Mouse (Mus musculus) stomach, embryonic 16.5 days (tissue): Measurements from ENCODE around the gene Camkmt. TPM values are rescaled to one million over a fixed set of nuclear protein-coding genes. Genes with fewer than 3 reads are reported as not detected.

ENCODE experiments used
- ATAC-seq: fragments of 200-750 bp; cut with Nextera tagmentation; 2 replicates; pipeline ENCODE4 v1.8.0; 2017; ENCODE audit warnings: moderate number of reproducible peaks, moderate TSS enrichment; ENCODE audit not compliant: insufficient read depth, low FRiP score
- H3K27ac ChIP-seq: fragments of 300-500 bp; sonication (generic); 2 replicates; pipeline ENCODE4 v1.5.1; 2014; ENCODE audit warnings: low read length
- H3K27me3 ChIP-seq: fragments of 300-500 bp; sonication (generic); 2 replicates; pipeline ENCODE4 v1.6.1; 2014; ENCODE audit warnings: low read length, control low read depth, mixed read lengths; ENCODE audit not compliant: control insufficient read depth, insufficient read depth
- H3K36me3 ChIP-seq: fragments of 300-500 bp; sonication (generic); 2 replicates; pipeline ENCODE4 v1.6.1; 2014; ENCODE audit warnings: low read length; ENCODE audit not compliant: control insufficient read depth, insufficient read depth
- H3K4me1 ChIP-seq: fragments of 300-500 bp; sonication (generic); 2 replicates; pipeline ENCODE4 v1.6.1; 2014; ENCODE audit warnings: low read length, control low read depth, mixed read lengths; ENCODE audit not compliant: control insufficient read depth, insufficient read depth
- H3K4me2 ChIP-seq: fragments of 300-500 bp; sonication (generic); 2 replicates; pipeline ENCODE4 v1.6.1; 2014; ENCODE audit warnings: low read depth, low read length, mixed read lengths
- H3K4me3 ChIP-seq: fragments of 300-500 bp; sonication (generic); replicated peaks from 2 replicates; pipeline ENCODE4 v1.5.1; 2014; ENCODE audit warnings: mild to moderate bottlenecking, low read length
- H3K9ac ChIP-seq: fragments of 300-500 bp; sonication (generic); 2 replicates; pipeline ENCODE4 v1.6.1; 2014; ENCODE audit warnings: low read length
- H3K9me3 ChIP-seq: fragments of 300-500 bp; sonication (generic); replicated peaks from 2 replicates; pipeline ENCODE4 v1.6.1; 2016; ENCODE audit warnings: low read length, control low read depth; ENCODE audit not compliant: control insufficient read depth
- WGBS: fragments of 180-500 bp; shearing (Covaris S2); extraction: QIAGEN DNeasy Blood & Tissue Kit; methylation state at CpG from one replicate; pipeline ENCODE4 v1.1.7; 2014; 5-methylcytosine and 5-hydroxymethylcytosine counted together
- polyA plus RNA-seq: library from polyadenylated mRNA; unstranded; fragments of >200 nt; fragmentation: Nextera tagmentation; extraction: Ambion mirVana; gene quantifications from 2 replicates; pipeline ENCODE4 v1.2.1, GENCODE M21; 2015

The Camkmt gene
- polyA plus RNA-seq, 1 experiment from 2014 or later, result 13.7 TPM

DNA sequence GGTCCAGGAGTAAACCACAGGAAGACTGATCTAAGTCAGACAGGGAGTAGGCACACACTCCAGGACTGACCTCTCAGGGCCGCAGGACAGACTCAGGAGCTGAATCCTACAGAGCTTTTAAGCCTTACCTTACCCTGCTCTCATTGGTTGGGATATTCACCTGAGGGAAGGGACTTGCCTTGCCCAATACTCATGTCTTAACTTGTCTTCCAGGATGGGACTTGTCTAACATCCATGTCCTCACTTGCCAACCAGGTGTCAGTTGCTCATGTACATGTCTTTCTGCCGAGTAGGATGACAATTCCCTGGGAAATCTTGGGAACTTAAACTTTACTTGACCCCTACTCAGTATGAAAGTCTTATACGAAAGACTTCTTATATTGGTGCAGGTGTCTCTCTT, 9.9 kb downstream of the Camkmt start:
- Histone ChIP-seq H3K4me1 (0 out of 2 replicates have a peak, but pooled peaks cover 3% of the 10 kb centered on the region), H3K9me3 (0 out of 2 replicates have a peak, but pooled peaks cover 4% of the 10 kb centered on the region), H3K4me2 (no peak overlapping the region), H3K4me3 (no peak overlapping the region), H3K9ac (no peak overlapping the region), H3K27ac (no peak overlapping the region), H3K27me3 (no peaks in the 10 kb centered on the region), H3K36me3 (peaks cover 10% of the 10 kb centered on the region)
- no peak for ATAC-seq
- 89% methylated on average over 3 of the region's 3 CpGs for WGBS

DNA sequence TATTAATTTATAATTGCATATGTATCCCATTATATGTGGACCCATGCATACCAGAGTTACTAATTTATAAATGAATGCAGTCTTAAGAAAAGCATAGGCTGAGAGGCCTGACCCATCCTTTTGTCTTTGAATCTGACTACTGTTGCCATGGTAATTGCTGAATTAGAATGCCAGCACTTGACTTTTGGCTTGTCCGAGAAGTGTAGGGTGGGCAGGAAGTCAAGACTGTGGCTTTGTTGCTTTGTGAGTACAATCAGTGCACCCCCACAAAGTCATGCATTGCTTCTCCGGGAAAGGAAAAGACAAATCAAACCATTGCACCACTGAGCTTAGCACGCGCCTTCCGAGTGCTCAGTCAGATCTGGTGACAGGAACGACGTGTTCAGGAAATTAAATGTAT, 11.4 kb downstream of the Camkmt start:
- no peak overlapping the region for H3K4me3 ChIP-seq
- 0 out of 2 replicates have a peak, but pooled peaks cover 3% of the 10 kb centered on the region for H3K4me1 ChIP-seq
- H3K4me2 ChIP-seq, result no peak overlapping the region
- no peak for ATAC-seq
- 0 out of 2 replicates have a peak, but pooled peaks cover 4% of the 10 kb centered on the region for H3K9me3 ChIP-seq
- WGBS, result 89% methylated on average over 7 of the region's 7 CpGs
- no peak overlapping the region for H3K27ac ChIP-seq
- no peak overlapping the region for H3K9ac ChIP-seq
- peaks cover 10% of the 10 kb centered on the region for H3K36me3 ChIP-seq
- H3K27me3 ChIP-seq, result no peaks in the 10 kb centered on the region

GRCm38 (mm10) chr17:85103310-85103709, 13.0 kb downstream of the Camkmt start:
- WGBS, result 37% methylated on average over 2 of the region's 2 CpGs
- Histone ChIP-seq H3K9me3 (no peaks in the 10 kb centered on the region), H3K27me3 (no peaks in the 10 kb centered on the region), H3K9ac (no peak overlapping the region), H3K4me3 (no peak overlapping the region), H3K4me2 (no peak overlapping the region), H3K36me3 (no peaks in the 10 kb centered on the region), H3K27ac (no peak overlapping the region), H3K4me1 (0 out of 2 replicates have a peak, but pooled peaks cover 3% of the 10 kb centered on the region)
- ATAC-seq, result no peak

GRCm38 (mm10) chr17:85110640-85111039, 20.3 kb downstream of the Camkmt start:
- Histone ChIP-seq H3K27ac (no peak overlapping the region), H3K36me3 (no peaks in the 10 kb centered on the region), H3K4me2 (no peak overlapping the region), H3K27me3 (no peaks in the 10 kb centered on the region), H3K4me1 (no peaks in the 10 kb centered on the region), H3K9me3 (no peaks in the 10 kb centered on the region), H3K9ac (no peak overlapping the region), H3K4me3 (no peak overlapping the region)
- WGBS, result 90% methylated on average over 1 of the region's 1 CpGs
- ATAC-seq, result no peak

- no peak for ATAC-seq
- no peak overlapping the region for H3K4me2 ChIP-seq
- H3K9me3 ChIP-seq, result no peaks in the 10 kb centered on the region
- no peaks in the 10 kb centered on the region for H3K4me1 ChIP-seq
- no peaks in the 10 kb centered on the region for H3K27me3 ChIP-seq
- no peak overlapping the region for H3K4me3 ChIP-seq
- no peaks in the 10 kb centered on the region for H3K36me3 ChIP-seq
- 80% methylated on average over 8 of the region's 8 CpGs for WGBS
- H3K9ac ChIP-seq, result no peak overlapping the region
- no peak overlapping the region for H3K27ac ChIP-seq
Measured at GRCm38 (mm10) chr17:85113441-85113840, 23.1 kb downstream of the Camkmt start.

- no peak overlapping the region for H3K4me2 ChIP-seq
- H3K9me3 ChIP-seq, result no peaks in the 10 kb centered on the region
- no peaks in the 10 kb centered on the region for H3K36me3 ChIP-seq
- ATAC-seq, result no peak
- 29% methylated on average over 4 of the region's 4 CpGs for WGBS
- no peaks in the 10 kb centered on the region for H3K27me3 ChIP-seq
- H3K27ac ChIP-seq, result no peak overlapping the region
- no peak overlapping the region for H3K4me3 ChIP-seq
- H3K4me1 ChIP-seq, result no peaks in the 10 kb centered on the region
- H3K9ac ChIP-seq, result no peak overlapping the region
Measured at GRCm38 (mm10) chr17:85116643-85117042, 26.3 kb downstream of the Camkmt start.

DNA sequence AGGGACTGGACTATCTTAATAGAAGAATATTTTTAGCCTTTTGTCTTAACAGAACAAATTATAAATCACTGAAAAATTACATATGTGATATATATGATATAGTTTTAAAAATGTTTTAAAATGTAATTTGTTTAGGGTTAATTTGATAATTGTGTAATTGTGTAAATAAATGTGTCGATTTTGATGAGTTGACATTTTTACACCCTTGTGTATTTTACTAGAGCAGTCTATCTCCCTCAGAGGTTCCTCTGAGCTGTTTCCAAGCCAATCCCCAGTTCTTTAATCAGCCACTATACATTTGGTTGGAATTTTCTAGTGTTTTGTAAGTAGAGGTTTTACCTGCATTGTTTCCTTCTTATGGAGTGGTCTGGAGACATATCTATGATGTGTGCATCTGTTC, 48.0 kb downstream of the Camkmt start:
- 74% methylated on average over 1 of the region's 1 CpGs for WGBS
- Histone ChIP-seq H3K27me3 (no peaks in the 10 kb centered on the region), H3K4me3 (no peak overlapping the region), H3K9ac (no peak overlapping the region), H3K9me3 (no peaks in the 10 kb centered on the region), H3K4me1 (no peaks in the 10 kb centered on the region), H3K4me2 (no peak overlapping the region), H3K36me3 (no peaks in the 10 kb centered on the region), H3K27ac (no peak overlapping the region)
- no peak for ATAC-seq

DNA sequence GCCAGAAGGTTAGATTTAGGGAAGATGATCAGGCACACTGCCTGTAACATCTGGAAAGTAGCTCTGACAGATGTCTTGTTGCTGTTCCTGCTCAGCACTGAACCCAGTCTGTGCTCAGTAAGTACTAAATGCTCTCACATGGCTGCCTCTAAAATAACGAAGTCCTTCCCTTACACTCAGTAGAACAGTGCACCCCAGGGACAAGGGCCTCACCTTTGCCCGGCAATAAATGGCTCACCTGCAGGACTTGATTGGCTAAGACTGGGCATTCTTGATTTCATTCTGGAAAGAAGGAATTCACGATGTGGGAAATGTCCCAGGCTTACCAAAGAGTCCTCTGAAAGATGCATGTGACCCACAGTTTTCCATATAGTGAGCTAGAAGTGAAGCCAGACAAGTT, 51.3 kb downstream of the Camkmt start:
- no peaks in the 10 kb centered on the region for H3K27me3 ChIP-seq
- no peak for ATAC-seq
- no peaks in the 10 kb centered on the region for H3K4me1 ChIP-seq
- no peak overlapping the region for H3K4me2 ChIP-seq
- no peak overlapping the region for H3K4me3 ChIP-seq
- no peak overlapping the region for H3K27ac ChIP-seq
- H3K9ac ChIP-seq, result no peak overlapping the region
- H3K36me3 ChIP-seq, result no peaks in the 10 kb centered on the region
- H3K9me3 ChIP-seq, result no peaks in the 10 kb centered on the region
- WGBS, result 80% methylated on average over 3 of the region's 3 CpGs

GRCm38 (mm10) chr17:85142495-85143111, 52.3 kb downstream of the Camkmt start:
- WGBS, result 53% methylated on average over 5 of the region's 5 CpGs
- no peaks in the 10 kb centered on the region for H3K27me3 ChIP-seq
- no peak for ATAC-seq
- no peak overlapping the region for H3K4me3 ChIP-seq
- no peaks in the 10 kb centered on the region for H3K4me1 ChIP-seq
- no peak overlapping the region for H3K4me2 ChIP-seq
- no peak overlapping the region for H3K9ac ChIP-seq
- no peaks in the 10 kb centered on the region for H3K36me3 ChIP-seq
- no peaks in the 10 kb centered on the region for H3K9me3 ChIP-seq
- no peak overlapping the region for H3K27ac ChIP-seq
